Mouse (Mus musculus) hindbrain, embryonic 13.5 days (tissue): Measurements from ENCODE around the gene Hdgfl1. TPM values are rescaled to one million over a fixed set of nuclear protein-coding genes. Genes with fewer than 3 reads are reported as not detected.

Experiments
- ATAC-seq: fragments of 200-750 bp; cut with Nextera tagmentation; 2 replicates; pipeline ENCODE4 v1.8.0; 2017; ENCODE audit warnings: moderate TSS enrichment; ENCODE audit not compliant: low FRiP score
- H3K27ac ChIP-seq: fragments of 300-500 bp; sonication (generic); 2 replicates; pipeline ENCODE4 v1.5.1; 2015; ENCODE audit warnings: inconsistent platforms, mild to moderate bottlenecking, moderate library complexity
- H3K27me3 ChIP-seq: fragments of 300-500 bp; sonication (generic); 2 replicates; pipeline ENCODE4 v1.6.1; 2015; ENCODE audit warnings: mild to moderate bottlenecking, inconsistent platforms
- H3K36me3 ChIP-seq: fragments of 300-500 bp; sonication (generic); 2 replicates; pipeline ENCODE4 v1.6.1; 2015; ENCODE audit warnings: mild to moderate bottlenecking, inconsistent platforms
- H3K4me1 ChIP-seq: fragments of 300-500 bp; sonication (generic); replicated peaks from 2 replicates; pipeline ENCODE4 v1.6.1; 2015; ENCODE audit warnings: inconsistent platforms
- H3K4me2 ChIP-seq: fragments of 300-500 bp; sonication (generic); 2 replicates; pipeline ENCODE4 v1.6.1; 2015; ENCODE audit warnings: inconsistent platforms, mild to moderate bottlenecking, moderate library complexity
- H3K4me3 ChIP-seq: fragments of 300-500 bp; sonication (generic); 2 replicates; pipeline ENCODE4 v1.5.1; 2015; ENCODE audit warnings: mild to moderate bottlenecking, inconsistent platforms
- H3K9ac ChIP-seq: fragments of 300-500 bp; sonication (generic); 2 replicates; pipeline ENCODE4 v1.6.1; 2015; ENCODE audit warnings: mild to moderate bottlenecking, inconsistent platforms
- H3K9me3 ChIP-seq: fragments of 300-500 bp; sonication (generic); 2 replicates; pipeline ENCODE4 v1.6.1; 2016; ENCODE audit warnings: inconsistent platforms
- WGBS: fragments of 180-500 bp; shearing (Covaris S2); methylation state at CpG from one replicate; pipeline ENCODE4 v1.1.7; 2015; 5-methylcytosine and 5-hydroxymethylcytosine counted together
- polyA plus RNA-seq: library from polyadenylated mRNA; unstranded; fragments of >200 nt; fragmentation: Nextera tagmentation; extraction: Ambion mirVana; gene quantifications from 2 replicates; pipeline ENCODE4 v1.2.1, GENCODE M21; 2015

Hdgfl1 gene
- polyA plus RNA-seq, 1 experiment from 2014 or later = not detected

DNA sequence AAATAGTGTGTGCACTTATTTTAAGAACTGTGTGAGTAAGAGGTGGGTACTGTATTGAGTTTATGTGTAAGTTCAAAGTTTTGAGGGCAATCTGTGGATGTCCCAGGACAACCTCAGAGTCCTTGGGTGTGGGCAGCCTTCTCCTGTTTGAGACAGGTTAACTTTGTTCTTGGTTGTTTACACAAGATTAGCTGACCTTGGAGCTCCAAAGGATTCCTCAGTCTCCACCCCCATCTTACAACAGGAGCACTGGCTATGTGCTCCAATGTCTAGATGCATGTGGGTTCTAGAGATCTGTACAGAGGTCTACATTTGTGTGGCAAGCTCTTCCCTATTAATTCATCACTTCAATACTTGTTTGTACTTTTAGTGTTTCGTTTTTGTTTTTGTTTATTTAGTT lies 49.0 kb downstream of the Hdgfl1 start:
- no peak for ATAC-seq
- Histone ChIP-seq H3K4me3 (no peak overlapping the region), H3K9ac (no peak overlapping the region), H3K9me3 (no peaks in the 10 kb centered on the region), H3K4me2 (no peak overlapping the region), H3K27ac (no peak overlapping the region), H3K27me3 (no peaks in the 10 kb centered on the region), H3K4me1 (no peaks in the 10 kb centered on the region; the same call in 1 of the 2 replicates), H3K36me3 (no peaks in the 10 kb centered on the region)
- 80% methylated on average over 1 of the region's 1 CpGs for WGBS

DNA sequence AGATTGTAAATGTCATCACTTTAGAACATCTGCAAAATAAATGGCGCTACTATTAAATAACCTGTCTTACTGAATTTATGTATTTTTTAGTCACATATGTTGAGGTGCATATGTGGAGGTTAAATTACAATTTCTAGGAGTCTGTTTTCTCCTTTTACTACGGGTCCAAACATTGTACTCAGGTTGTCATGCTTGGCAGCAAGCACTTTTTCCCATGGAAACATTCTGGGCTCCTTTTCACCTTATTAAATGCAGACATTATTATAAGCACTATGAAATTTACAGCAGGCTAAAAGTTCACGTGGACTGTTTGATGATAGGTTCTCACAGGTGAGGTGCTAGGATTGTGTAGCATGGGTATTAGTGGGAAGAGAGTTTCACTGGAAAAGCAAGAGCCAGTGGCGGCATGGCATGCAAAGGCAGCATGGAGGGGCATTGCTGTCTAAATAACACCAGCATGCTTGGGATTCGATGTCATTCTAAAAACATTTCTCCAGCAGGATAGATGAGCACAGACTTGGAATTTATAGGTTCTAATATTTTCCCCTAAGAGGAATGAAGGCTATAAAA lies 50.7 kb downstream of the Hdgfl1 start:
- no peaks in the 10 kb centered on the region for H3K27me3 ChIP-seq
- H3K4me1 ChIP-seq = no peaks in the 10 kb centered on the region; the same call in 1 of the 2 replicates
- H3K36me3 ChIP-seq = no peaks in the 10 kb centered on the region
- H3K9me3 ChIP-seq = no peaks in the 10 kb centered on the region
- no peak overlapping the region for H3K4me2 ChIP-seq
- no peak overlapping the region for H3K9ac ChIP-seq
- WGBS = 87% methylated on average over 5 of the region's 5 CpGs
- H3K4me3 ChIP-seq = no peak overlapping the region
- no peak overlapping the region for H3K27ac ChIP-seq
- ATAC-seq = no peak
